Mouse (Mus musculus) heart, embryonic 14.5 days (tissue): ENCODE measurements around the gene Tigar. TPM values are rescaled to one million over a fixed set of nuclear protein-coding genes. Genes with fewer than 3 reads are reported as not detected.

Source experiments
- ATAC-seq: fragments of 200-750 bp; cut with Nextera tagmentation; 2 replicates; pipeline ENCODE4 v1.8.0; 2017; ENCODE audit warnings: low read depth, moderate TSS enrichment; ENCODE audit not compliant: insufficient number of reproducible peaks, insufficient read depth, low FRiP score
- H3K27ac ChIP-seq, 2 experiments: fragments of 200-500 bp in 1 of 2; fragments of 300-500 bp in 1 of 2; sonication (generic) in 1 of 2; replicated peaks in 1 of 2; 2 replicates each; pipeline ENCODE4 v1.5.1; 2012 to 2014; ENCODE audit warnings: low read depth in 2 of 2, low read length in 2 of 2, control low read depth in 1 of 2, mild to moderate bottlenecking in 1 of 2, mixed read lengths in 1 of 2; ENCODE audit not compliant: control insufficient read depth in 1 of 2, insufficient read depth in 1 of 2
- H3K27me3 ChIP-seq: fragments of 300-500 bp; sonication (generic); 2 replicates; pipeline ENCODE4 v1.6.1; 2014; ENCODE audit warnings: mild to moderate bottlenecking, low read length, control low read depth; ENCODE audit not compliant: control insufficient read depth, insufficient read depth
- H3K36me3 ChIP-seq: fragments of 300-500 bp; sonication (generic); 2 replicates; pipeline ENCODE4 v1.6.1; 2014; ENCODE audit warnings: mild to moderate bottlenecking, control low read depth, low read length, mixed read lengths; ENCODE audit not compliant: control insufficient read depth, insufficient read depth
- H3K4me1 ChIP-seq, 2 experiments: fragments of 200-500 bp in 1 of 2; fragments of 300-500 bp in 1 of 2; sonication (generic) in 1 of 2; 2 replicates each; pipeline ENCODE4 v1.6.1; 2012 to 2014; ENCODE audit warnings: low read length in 2 of 2, control low read depth in 1 of 2, mixed read lengths in 1 of 2; ENCODE audit not compliant: control insufficient read depth in 2 of 2, insufficient read depth in 2 of 2
- H3K4me2 ChIP-seq: fragments of 300-500 bp; sonication (generic); 2 replicates; pipeline ENCODE4 v1.6.1; 2014; ENCODE audit warnings: mild to moderate bottlenecking, low read length
- H3K4me3 ChIP-seq, 2 experiments: fragments of 200-500 bp in 1 of 2; fragments of 300-500 bp in 1 of 2; sonication (generic) in 1 of 2; 2 replicates each; pipeline ENCODE4 v1.5.1; 2012 to 2014; ENCODE audit warnings: low read length in 2 of 2, mild to moderate bottlenecking in 2 of 2, control low read depth in 1 of 2, low read depth in 1 of 2, moderate library complexity in 1 of 2; ENCODE audit not compliant: control insufficient read depth in 1 of 2, insufficient read depth in 1 of 2
- H3K9ac ChIP-seq: fragments of 300-500 bp; sonication (generic); 2 replicates; pipeline ENCODE4 v1.6.1; 2014; ENCODE audit warnings: mild to moderate bottlenecking, low read length
- H3K9me3 ChIP-seq: fragments of 300-500 bp; sonication (generic); 2 replicates; pipeline ENCODE4 v1.6.1; 2016; ENCODE audit warnings: low read length, control low read depth; ENCODE audit not compliant: control insufficient read depth
- WGBS: fragments of 180-500 bp; shearing (Covaris S2); extraction: QIAGEN DNeasy Blood & Tissue Kit; methylation state at CpG from one replicate; pipeline ENCODE4 v1.1.7; 2014; 5-methylcytosine and 5-hydroxymethylcytosine counted together
- polyA plus RNA-seq: library from polyadenylated mRNA; unstranded; fragments of >200 nt; fragmentation: Nextera tagmentation; extraction: Ambion mirVana; gene quantifications from 2 replicates; pipeline ENCODE4 v1.2.1, GENCODE M21; 2014

The Tigar gene
- polyA plus RNA-seq, 1 experiment from 2014 or later, result 7.4 TPM

DNA sequence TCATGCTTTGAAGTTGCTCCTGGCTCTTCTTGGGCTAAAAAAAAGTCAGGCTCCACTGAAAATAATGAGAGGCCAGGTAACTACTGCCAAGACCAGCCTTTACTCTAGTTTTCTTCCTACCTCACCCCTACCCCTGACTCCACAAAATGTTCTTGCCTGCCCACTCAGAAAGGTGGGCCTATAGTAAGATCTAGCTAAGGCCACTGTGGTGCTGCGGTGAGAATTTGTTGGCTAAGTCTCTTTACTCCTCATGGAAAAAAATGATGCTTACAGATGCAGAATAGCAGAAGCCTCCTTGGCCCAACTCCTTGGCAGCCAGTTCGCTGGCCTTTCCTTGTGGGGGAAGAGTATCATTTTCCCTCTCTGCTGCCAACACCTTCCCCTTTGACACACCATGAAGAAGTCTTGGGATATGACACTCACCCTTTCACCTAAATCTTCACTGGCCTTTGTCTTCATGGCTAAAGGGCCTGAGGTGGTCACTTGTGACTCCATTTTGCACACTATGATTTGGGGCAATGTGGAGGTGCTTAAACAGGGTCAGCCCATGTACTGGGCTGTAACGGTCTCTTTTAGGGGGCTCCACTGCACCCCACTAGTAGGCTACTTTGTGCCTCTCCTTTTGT lies 37.1 kb upstream of the Tigar start:
- H3K9me3 ChIP-seq, result no peaks in the 10 kb centered on the region
- H3K9ac ChIP-seq, result 0 out of 2 replicates have a peak overlapping the region, but pooled peaks have one; percentile 21
- H3K4me1 ChIP-seq, result peaks cover 8 to 41% of the 10 kb centered on the region in 2 experiments
- no peak overlapping the region for H3K4me3 ChIP-seq
- 89% methylated on average over 3 of the region's 3 CpGs for WGBS
- no peak overlapping the region for H3K27ac ChIP-seq
- no peak overlapping the region for H3K4me2 ChIP-seq
- H3K27me3 ChIP-seq, result no peaks in the 10 kb centered on the region
- peaks cover 58% of the 10 kb centered on the region for H3K36me3 ChIP-seq
- no peak for ATAC-seq

DNA sequence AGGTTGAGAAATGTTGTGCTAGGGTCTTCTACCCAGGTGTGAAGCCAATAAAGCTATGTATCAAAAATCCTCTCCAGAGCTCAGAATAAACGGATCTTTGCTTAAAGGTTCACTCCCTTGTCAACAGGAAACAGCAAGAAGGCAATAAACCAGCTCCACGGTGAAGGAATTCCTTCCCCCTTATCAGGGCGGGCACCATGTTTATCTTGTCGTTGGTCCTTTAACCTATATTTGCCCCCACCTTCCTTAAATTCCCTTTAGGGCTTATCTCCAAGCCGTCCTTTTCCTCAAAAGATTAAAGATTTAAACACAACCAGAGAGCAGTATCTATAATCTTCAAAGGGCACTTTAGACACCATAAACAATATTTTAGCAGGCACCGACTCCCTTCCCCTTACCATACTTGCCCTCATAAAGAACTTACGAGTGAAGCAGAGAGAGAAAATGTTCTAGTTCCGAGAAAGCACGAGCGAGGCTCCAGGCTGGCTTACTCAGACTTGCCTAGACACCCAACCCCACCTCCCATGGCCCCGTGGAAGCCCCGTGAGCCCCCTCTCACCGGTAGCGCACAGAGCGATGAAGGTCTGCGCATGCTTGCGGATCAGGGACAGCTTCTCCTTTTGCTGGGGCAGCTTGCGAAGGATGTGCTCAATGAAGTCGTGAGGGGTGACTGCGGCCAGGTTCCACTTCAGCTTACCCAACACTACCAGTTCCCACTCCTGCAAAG lies 36.3 kb upstream of the Tigar start:
- Histone ChIP-seq H3K4me2 (no peak overlapping the region), H3K9ac (no peak overlapping the region), H3K4me3 (no peak overlapping the region), H3K36me3 (peaks cover 66% of the 10 kb centered on the region), H3K27ac (no peak overlapping the region), H3K9me3 (no peaks in the 10 kb centered on the region), H3K4me1 (peaks cover 7 to 38% of the 10 kb centered on the region in 2 experiments), H3K27me3 (no peaks in the 10 kb centered on the region)
- no peak for ATAC-seq
- 50% methylated on average over 20 of the region's 20 CpGs for WGBS

- H3K36me3 ChIP-seq, result peaks cover 85% of the 10 kb centered on the region
- no peak overlapping the region for H3K9ac ChIP-seq
- no peak for ATAC-seq
- H3K4me3 ChIP-seq, result no peak overlapping the region
- no peaks in the 10 kb centered on the region for H3K27me3 ChIP-seq
- peaks cover 7 to 36% of the 10 kb centered on the region in 2 experiments for H3K4me1 ChIP-seq
- H3K9me3 ChIP-seq, result no peaks in the 10 kb centered on the region
- H3K27ac ChIP-seq, result no peak overlapping the region
- 77% methylated on average over 7 of the region's 7 CpGs for WGBS
- H3K4me2 ChIP-seq, result no peak overlapping the region
Observed at GRCm38 (mm10) chr6:127143576-127144288, 34.4 kb upstream of the Tigar start.

GRCm38 (mm10) chr6:127143124-127143520 lies 33.8 kb upstream of the Tigar start:
- Histone ChIP-seq H3K27me3 (no peaks in the 10 kb centered on the region), H3K9me3 (no peaks in the 10 kb centered on the region), H3K4me3 (no peak overlapping the region), H3K4me1 (peaks cover 4 to 30% of the 10 kb centered on the region in 2 experiments), H3K9ac (no peak overlapping the region), H3K4me2 (no peak overlapping the region), H3K27ac (no peak overlapping the region), H3K36me3 (peaks cover 88% of the 10 kb centered on the region)
- 83% methylated on average over 10 of the region's 10 CpGs for WGBS
- ATAC-seq, result no peak

- WGBS, result 25% methylated on average over 10 of the region's 10 CpGs
- Histone ChIP-seq H3K4me3 (no peak overlapping the region), H3K27ac (no peak overlapping the region), H3K9ac (no peak overlapping the region), H3K36me3 (peaks cover 92% of the 10 kb centered on the region), H3K4me1 (peaks cover under 1 to 24% of the 10 kb centered on the region in 2 experiments), H3K27me3 (no peaks in the 10 kb centered on the region), H3K4me2 (no peak overlapping the region), H3K9me3 (no peaks in the 10 kb centered on the region)
- 0 out of 2 replicates have a peak, but pooled peaks have one; percentile 8 for ATAC-seq
Observed at GRCm38 (mm10) chr6:127142154-127143123, 33.1 kb upstream of the Tigar start.

DNA sequence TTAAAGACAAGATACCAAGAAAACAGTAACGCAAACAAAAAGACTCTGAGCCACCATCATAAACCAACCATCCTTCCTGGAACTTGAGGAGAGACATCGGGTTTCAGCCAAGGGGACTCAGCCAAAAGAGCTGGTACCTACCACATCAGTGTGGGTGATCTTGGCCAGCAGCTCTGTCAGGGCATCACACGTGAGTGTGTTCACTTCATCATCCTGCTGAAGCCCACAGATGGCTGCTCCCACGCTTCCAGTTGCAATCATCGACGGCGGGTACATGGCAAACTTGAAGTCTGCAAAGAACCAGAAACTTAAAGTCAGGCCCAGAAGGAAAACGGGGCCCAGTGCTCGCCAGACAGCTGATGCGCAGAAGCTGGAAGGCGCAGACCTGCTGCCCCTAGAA lies 29.6 kb upstream of the Tigar start:
- H3K36me3 ChIP-seq, result peaks cover 92% of the 10 kb centered on the region
- peaks cover 3 to 18% of the 10 kb centered on the region in 2 experiments for H3K4me1 ChIP-seq
- WGBS, result 90% methylated on average over 11 of the region's 11 CpGs
- H3K9ac ChIP-seq, result no peak overlapping the region
- H3K9me3 ChIP-seq, result no peaks in the 10 kb centered on the region
- no peak overlapping the region for H3K4me2 ChIP-seq
- H3K27me3 ChIP-seq, result no peaks in the 10 kb centered on the region
- no peak overlapping the region for H3K4me3 ChIP-seq
- H3K27ac ChIP-seq, result no peak overlapping the region
- no peak for ATAC-seq
